Mouse (Mus musculus) thymus, adult 2 months (tissue): ENCODE measurements around the gene Ttc6.

ENCODE experiments used
- CTCF ChIP-seq: fragments of 200-500 bp; IDR thresholded peaks from 2 replicates; pipeline ENCODE4 v1.5.1; 2012; ENCODE audit warnings: mild to moderate bottlenecking, control low read depth, low read length, moderate library complexity, borderline replicate concordance; ENCODE audit not compliant: control insufficient read depth, poor library complexity, insufficient read depth; ENCODE audit errors: extremely low read depth
- POLR2A ChIP-seq: fragments of 200-500 bp; IDR thresholded peaks from 2 replicates; pipeline ENCODE4 v1.6.1; 2012; ENCODE audit warnings: mild to moderate bottlenecking, low read length, control low read depth, moderate library complexity; ENCODE audit not compliant: control insufficient read depth, poor library complexity, insufficient read depth; ENCODE audit errors: extremely low read depth

DNA sequence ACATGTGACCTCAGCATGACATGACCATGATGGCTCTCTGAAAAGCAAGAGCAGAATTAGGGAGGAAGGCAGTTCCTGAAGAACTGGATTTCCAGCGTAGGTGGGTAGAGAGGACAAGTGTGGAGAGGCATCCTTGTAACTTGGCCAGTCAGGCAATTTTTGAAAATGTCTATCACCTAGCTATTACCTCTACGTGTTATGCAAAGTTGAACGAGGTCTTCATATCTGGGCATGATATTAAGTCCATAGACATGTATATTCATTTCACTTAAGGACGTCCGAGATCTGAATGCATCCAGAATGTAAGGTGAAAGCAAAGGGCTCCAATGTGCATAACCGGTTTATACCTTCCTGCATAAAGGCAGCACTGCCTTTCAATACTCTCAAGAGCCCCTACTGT, 22.8 kb upstream of the Ttc6 start:
- TF ChIP-seq CTCF (no peak), POLR2A (no peak)
